Mouse (Mus musculus) MEL (cell line): Measurements from ENCODE around the gene Rxfp4. TPM values are rescaled to one million over a fixed set of nuclear protein-coding genes. Genes with fewer than 3 reads are reported as not detected.

Source experiments
- DNase-seq: peaks from one replicate; pipeline ENCODE4 v3.0.0; 2011; ENCODE audit warnings: low read depth, low spot score
- H3K27ac ChIP-seq: 2 replicates; pipeline ENCODE4 v1.5.1; 2012; ENCODE audit warnings: low read depth, mild to moderate bottlenecking, control low read depth, low read length, moderate library complexity; ENCODE audit not compliant: control insufficient read depth
- H3K27me3 ChIP-seq, 2 experiments: fragments of 150-350 bp in 1 of 2; sonication (generic) in 1 of 2; 2 replicates each; pipeline ENCODE4 v1.6.1; 2012; ENCODE audit warnings: low read length in 2 of 2, mild to moderate bottlenecking in 2 of 2, improper control_type of control experiment in 1 of 2, moderate library complexity in 1 of 2; ENCODE audit not compliant: insufficient read depth in 2 of 2, control insufficient read depth in 1 of 2
- H3K36me3 ChIP-seq, 2 experiments: 2 replicates each; pipeline ENCODE4 v1.6.1; 2012 to 2014; ENCODE audit warnings: low read length in 2 of 2, improper control_type of control experiment in 1 of 2, inconsistent platforms in 1 of 2, mild to moderate bottlenecking in 1 of 2; ENCODE audit not compliant: insufficient read depth in 2 of 2, control insufficient read depth in 1 of 2
- H3K4me1 ChIP-seq, 2 experiments: fragments of 150-350 bp in 1 of 2; sonication (generic) in 1 of 2; 2 replicates each; pipeline ENCODE4 v1.6.1; 2012; ENCODE audit warnings: low read length in 2 of 2, improper control_type of control experiment in 1 of 2, mild to moderate bottlenecking in 1 of 2; ENCODE audit not compliant: insufficient read depth in 2 of 2, control insufficient read depth in 1 of 2
- H3K4me3 ChIP-seq, 2 experiments: fragments of 150-350 bp in 1 of 2; sonication (generic) in 1 of 2; 2 replicates each; pipeline ENCODE4 v1.5.1; 2012; ENCODE audit warnings: low read depth in 2 of 2, low read length in 2 of 2, mild to moderate bottlenecking in 2 of 2, moderate library complexity in 2 of 2, control low read depth in 1 of 2, improper control_type of control experiment in 1 of 2; ENCODE audit not compliant: control insufficient read depth in 1 of 2, insufficient read depth in 1 of 2
- H3K79me2 ChIP-seq: 2 replicates; pipeline ENCODE4 v1.6.1; 2012; ENCODE audit warnings: mild to moderate bottlenecking, low read length, moderate library complexity; ENCODE audit not compliant: control insufficient read depth, poor library complexity, insufficient read depth
- H3K9ac ChIP-seq: 2 replicates; pipeline ENCODE4 v1.6.1; 2012; ENCODE audit warnings: low read depth, mild to moderate bottlenecking, control low read depth, low read length, moderate library complexity; ENCODE audit not compliant: control insufficient read depth, poor library complexity, severe bottlenecking
- H3K9me3 ChIP-seq: fragments of 150-350 bp; sonication (generic); replicated peaks from 2 replicates; pipeline ENCODE4 v1.6.1; 2012; ENCODE audit warnings: mild to moderate bottlenecking, low read length, improper control_type of control experiment, moderate library complexity; ENCODE audit not compliant: insufficient read depth
- BHLHE40 ChIP-seq: IDR thresholded peaks from 2 replicates; pipeline ENCODE4 v1.6.1; 2012; ENCODE audit warnings: low read depth, mild to moderate bottlenecking, inconsistent platforms, low read length, improper control_type of control experiment, borderline replicate concordance
- CHD1 ChIP-seq: IDR thresholded peaks from 2 replicates; pipeline ENCODE4 v1.6.1; 2012; ENCODE audit warnings: low read depth, mild to moderate bottlenecking, inconsistent platforms, low read length, improper control_type of control experiment
- CHD2 ChIP-seq: IDR thresholded peaks from 2 replicates; pipeline ENCODE4 v1.6.1; 2011; ENCODE audit warnings: low read length, improper control_type of control experiment
- CTCF ChIP-seq, 3 experiments: IDR thresholded peaks in 2 of 3; conservative IDR thresholded peaks in 1 of 3; 2 replicates each; pipeline ENCODE4 v1.5.1; 2011 to 2012; ENCODE audit warnings: low read length in 3 of 3, low read depth in 2 of 3, mild to moderate bottlenecking in 2 of 3, improper control_type of control experiment in 1 of 3, inconsistent platforms in 1 of 3, mixed read lengths in 1 of 3, moderate library complexity in 1 of 3; ENCODE audit not compliant: control insufficient read depth in 1 of 3, insufficient read depth in 1 of 3, poor library complexity in 1 of 3, severe bottlenecking in 1 of 3
- EP300 ChIP-seq, 2 experiments: IDR thresholded peaks; 2 replicates each; pipeline ENCODE4 v1.6.1; 2011; ENCODE audit warnings: improper control_type of control experiment in 2 of 2, low read length in 2 of 2, low read depth in 1 of 2, mild to moderate bottlenecking in 1 of 2
- GABPA ChIP-seq: IDR thresholded peaks from 2 replicates; pipeline ENCODE4 v1.6.1; 2012; ENCODE audit warnings: low read depth, mild to moderate bottlenecking, inconsistent platforms, low read length, improper control_type of control experiment, moderate library complexity
- HCFC1 ChIP-seq: IDR thresholded peaks from 2 replicates; pipeline ENCODE4 v1.6.1; 2012; ENCODE audit warnings: low read depth, mild to moderate bottlenecking, inconsistent platforms, low read length, improper control_type of control experiment, moderate library complexity
- JUND ChIP-seq: IDR thresholded peaks from 2 replicates; pipeline ENCODE4 v1.6.1; 2011; ENCODE audit warnings: low read depth, mild to moderate bottlenecking, improper control_type of control experiment, low read length
- MEF2A ChIP-seq: IDR thresholded peaks from 2 replicates; pipeline ENCODE4 v1.6.1; 2014; ENCODE audit warnings: low read depth, mild to moderate bottlenecking, inconsistent platforms, low read length, improper control_type of control experiment; ENCODE audit not compliant: poor library complexity, insufficient replicate concordance, severe bottlenecking; ENCODE audit errors: extremely low read depth
- MXI1 ChIP-seq: IDR thresholded peaks from 2 replicates; pipeline ENCODE4 v1.6.1; 2011; ENCODE audit warnings: mild to moderate bottlenecking, low read depth, low read length, improper control_type of control experiment
- MYC ChIP-seq: IDR thresholded peaks from 2 replicates; pipeline ENCODE4 v1.6.1; 2011; ENCODE audit warnings: low read depth, mild to moderate bottlenecking, low read length, improper control_type of control experiment, moderate library complexity
- NELFE ChIP-seq: IDR thresholded peaks from 2 replicates; pipeline ENCODE4 v1.6.1; 2011; ENCODE audit warnings: low read depth, low read length, improper control_type of control experiment
- POLR2A ChIP-seq, 2 experiments: IDR thresholded peaks; 2 replicates each; pipeline ENCODE4 v1.6.1; 2011 to 2012; ENCODE audit warnings: low read length in 2 of 2, mild to moderate bottlenecking in 2 of 2, control low read depth in 1 of 2, improper control_type of control experiment in 1 of 2, low read depth in 1 of 2, moderate library complexity in 1 of 2; ENCODE audit not compliant: control insufficient read depth in 1 of 2, insufficient read depth in 1 of 2, poor library complexity in 1 of 2
- POLR2AphosphoS5 ChIP-seq: IDR thresholded peaks from 2 replicates; pipeline ENCODE4 v1.6.1; 2012; ENCODE audit warnings: low read depth, borderline replicate concordance, mild to moderate bottlenecking, inconsistent platforms, low read length, moderate library complexity, mixed read lengths
- RCOR1 ChIP-seq: IDR thresholded peaks from 2 replicates; pipeline ENCODE4 v1.6.1; 2012; ENCODE audit warnings: low read depth, mild to moderate bottlenecking, inconsistent platforms, low read length, improper control_type of control experiment
- SMC3 ChIP-seq: IDR thresholded peaks from 2 replicates; pipeline ENCODE4 v1.6.1; 2011; ENCODE audit warnings: low read depth, low read length, improper control_type of control experiment
- TAL1 ChIP-seq: IDR thresholded peaks from 2 replicates; pipeline ENCODE4 v1.6.1; 2012; ENCODE audit warnings: mild to moderate bottlenecking, inconsistent platforms, low read length, moderate library complexity, mixed read lengths
- TCF12 ChIP-seq: IDR thresholded peaks from 2 replicates; pipeline ENCODE4 v1.6.1; 2014; ENCODE audit warnings: low read depth, mild to moderate bottlenecking, inconsistent platforms, low read length, improper control_type of control experiment, moderate library complexity
- USF1 ChIP-seq: IDR thresholded peaks from 2 replicates; pipeline ENCODE4 v1.6.1; 2014; ENCODE audit warnings: low read depth, mild to moderate bottlenecking, inconsistent platforms, low read length, improper control_type of control experiment, moderate library complexity
- USF2 ChIP-seq, 2 experiments: IDR thresholded peaks; 2 replicates each; pipeline ENCODE4 v1.6.1; 2011 to 2012; ENCODE audit warnings: improper control_type of control experiment in 2 of 2, low read length in 2 of 2, borderline replicate concordance in 1 of 2, inconsistent platforms in 1 of 2, low read depth in 1 of 2, mild to moderate bottlenecking in 1 of 2; ENCODE audit not compliant: insufficient read depth in 1 of 2
- ZC3H11A ChIP-seq: IDR thresholded peaks from 2 replicates; pipeline ENCODE4 v1.6.1; 2012; ENCODE audit warnings: low read depth, mild to moderate bottlenecking, inconsistent platforms, low read length, improper control_type of control experiment
- ZNF384 ChIP-seq: IDR thresholded peaks from 2 replicates; pipeline ENCODE4 v1.6.1; 2012; ENCODE audit warnings: low read depth, mild to moderate bottlenecking, inconsistent platforms, low read length, improper control_type of control experiment
- polyA plus RNA-seq, 2 experiments: library from polyadenylated mRNA; stranded (reverse) in 1 of 2; unstranded in 1 of 2; fragments of >175 nt in 1 of 2; fragments of >200 nt in 1 of 2; gene quantifications; 2 replicates each; pipeline versions ENCODE4 v1.2.1 to v1.2.4; 2012; ENCODE audit warnings: low replicate concordance in 2 of 2, low read depth in 1 of 2; ENCODE audit not compliant: insufficient read length in 2 of 2, insufficient read depth in 1 of 2, missing spikeins in 1 of 2
- total RNA-seq: library from RNA; depleted of rRNA; stranded (reverse); fragments of 300-350 nt; gene quantifications from 2 replicates; pipeline ENCODE4 v1.2.3, GENCODE M21; 2012

Gene Rxfp4
- total and polyA plus RNA-seq, 3 experiments = 0.06 to 0.08 TPM; not detected in 1

DNA sequence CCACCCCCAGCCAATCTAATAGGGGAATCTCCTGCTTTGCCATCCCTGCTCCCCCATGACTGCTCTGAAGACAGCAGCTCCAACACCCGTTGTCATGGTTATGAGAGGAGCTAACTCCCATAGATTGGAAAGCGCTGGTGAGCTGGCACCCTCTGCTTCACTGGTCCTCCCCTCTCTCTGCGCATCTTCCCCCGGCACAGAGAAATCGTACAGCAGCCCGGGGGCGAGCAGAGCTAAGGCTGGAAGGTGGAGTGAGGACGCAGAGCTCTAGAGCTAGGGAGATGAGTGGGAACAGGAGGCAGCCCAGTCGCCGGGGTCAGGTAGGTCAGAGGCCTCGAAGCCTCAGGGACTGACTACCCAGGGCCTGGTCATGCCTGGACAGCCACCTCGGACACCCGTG, 23.7 kb downstream of the Rxfp4 start:
- no peak for TF ChIP-seq SMC3
- no peak for TF ChIP-seq ZNF384
- TF ChIP-seq MXI1 = no peak
- TF ChIP-seq CHD1 = no peak
- TF ChIP-seq MYC = no peak
- no peak for TF ChIP-seq ZC3H11A
- TF ChIP-seq RCOR1 = no peak
- no peak for TF ChIP-seq HCFC1
- TF ChIP-seq GABPA = no peak
- H3K36me3 ChIP-seq = peaks cover 38 to 44% of the 10 kb centered on the region in 2 experiments
- no peaks in the 10 kb centered on the region for H3K9me3 ChIP-seq
- peaks cover 32 to 43% of the 10 kb centered on the region in 2 experiments for H3K4me1 ChIP-seq
- H3K27me3 ChIP-seq = no peaks in the 10 kb centered on the region
- no peak overlapping the region for H3K9ac ChIP-seq
- no peak for DNase-seq
- no peak overlapping the region for H3K4me3 ChIP-seq
- H3K79me2 ChIP-seq = peaks cover 62% of the 10 kb centered on the region
- H3K27ac ChIP-seq = no peak overlapping the region

DNA sequence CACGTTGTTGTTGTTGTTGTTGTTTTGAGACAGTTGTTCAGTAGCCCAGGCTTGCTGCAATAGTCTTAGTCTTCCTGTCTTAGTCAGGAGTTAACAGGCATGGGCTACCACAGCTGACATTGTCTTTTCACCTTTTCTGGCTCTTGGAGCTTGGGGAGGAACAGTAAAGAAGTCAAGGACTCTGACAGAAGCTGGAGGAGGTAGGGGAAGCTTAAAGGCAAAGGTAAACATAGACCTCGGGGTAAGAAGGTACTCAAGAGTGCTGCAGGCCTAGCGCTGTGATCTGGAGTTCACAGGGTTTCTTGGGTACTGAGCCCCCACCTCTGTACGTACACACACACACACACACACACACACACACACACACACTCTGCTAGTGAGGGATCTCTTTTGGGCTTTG, 24.2 kb downstream of the Rxfp4 start:
- Histone ChIP-seq H3K27ac (no peak overlapping the region), H3K9ac (no peak overlapping the region), H3K4me1 (peaks cover 35 to 47% of the 10 kb centered on the region in 2 experiments), H3K79me2 (peaks cover 67% of the 10 kb centered on the region), H3K36me3 (peaks cover 43% of the 10 kb centered on the region in 2 experiments), H3K27me3 (no peaks in the 10 kb centered on the region), H3K9me3 (no peaks in the 10 kb centered on the region), H3K4me3 (no peak overlapping the region)
- no peak for DNase-seq
- TF ChIP-seq POLR2AphosphoS5 (no peak), MEF2A (no peak), EP300 (IDR thresholded peaks at IDR 0.05; ENCODE audit: low read depth in 1 of 2, low read length in 2 of 2) (no peak), CTCF (IDR thresholded peaks at IDR 0.05 in 2 of 3, conservative IDR thresholded peaks at IDR 0.05 in 1 of 3; ENCODE audit: control insufficient read depth in 1 of 3, insufficient read depth in 1 of 3, low read depth in 2 of 3, low read length in 3 of 3, poor library complexity in 1 of 3, severe bottlenecking in 1 of 3) (no peak), TAL1 (no peak), TCF12 (no peak), MYC (no peak), BHLHE40 (no peak), JUND (no peak), GABPA (no peak), ZNF384 (no peak), USF2 (IDR thresholded peaks at IDR 0.05; ENCODE audit: borderline replicate concordance in 1 of 2, insufficient read depth in 1 of 2, low read depth in 1 of 2, low read length in 2 of 2) (no peak), POLR2A (IDR thresholded peaks at IDR 0.05; ENCODE audit: control insufficient read depth in 1 of 2, insufficient read depth in 1 of 2, low read depth in 1 of 2, low read length in 2 of 2, poor library complexity in 1 of 2) (no peak; a peak in 1 of 4 replicates), USF1 (no peak), NELFE (no peak), CHD2 (no peak)
